Mouse (Mus musculus): ENCODE data around the gene Bcr.
A peak's percentile ranks its signal among the peaks of the same experiment; 100 is the strongest.

The Bcr gene

DNA sequence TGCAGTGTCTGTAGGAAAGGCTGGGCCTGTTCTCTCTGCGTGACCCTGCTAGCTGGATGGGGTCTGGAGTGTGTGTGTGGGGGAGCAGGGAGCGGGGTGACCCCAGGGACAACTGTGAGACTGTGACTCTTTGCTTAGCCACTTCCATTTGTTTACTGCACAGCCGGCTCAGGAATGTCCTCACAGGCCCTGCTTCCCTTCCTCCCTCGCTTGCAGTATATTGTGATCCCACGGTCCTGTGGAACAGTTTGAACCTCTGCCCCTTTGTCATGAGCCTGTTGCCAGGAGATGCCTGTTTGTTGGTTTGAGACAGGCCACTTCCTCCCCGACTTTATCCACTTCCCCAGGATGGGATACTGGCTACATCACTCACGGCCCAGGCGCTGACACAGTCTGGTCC lies 116.1 kb downstream of the Bcr start:
- DNase-seq (ENCODE audit: low read depth, low spot score) = no peak

DNA sequence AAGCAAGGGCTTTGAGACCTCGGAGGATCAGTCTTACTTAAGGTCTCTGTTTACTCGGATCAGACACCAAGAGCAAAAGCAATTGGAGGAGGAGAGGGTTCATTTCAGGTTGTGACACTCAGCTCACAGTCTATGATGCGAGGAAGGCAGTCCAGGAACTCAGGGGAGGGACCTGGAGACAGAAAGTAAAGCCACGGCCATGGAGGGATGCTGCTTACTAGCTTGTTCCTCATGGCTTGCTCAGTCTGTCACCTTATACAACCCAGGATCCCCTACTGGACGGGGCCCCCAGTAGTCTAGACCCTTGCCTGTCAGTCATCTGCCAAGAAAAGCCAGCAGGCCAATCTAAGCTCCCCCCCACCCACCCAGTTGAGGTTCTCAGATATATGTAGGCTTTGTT lies 118.5 kb downstream of the Bcr start:
- no peak for DNase-seq (ENCODE audit: low read depth, low spot score)

DNA sequence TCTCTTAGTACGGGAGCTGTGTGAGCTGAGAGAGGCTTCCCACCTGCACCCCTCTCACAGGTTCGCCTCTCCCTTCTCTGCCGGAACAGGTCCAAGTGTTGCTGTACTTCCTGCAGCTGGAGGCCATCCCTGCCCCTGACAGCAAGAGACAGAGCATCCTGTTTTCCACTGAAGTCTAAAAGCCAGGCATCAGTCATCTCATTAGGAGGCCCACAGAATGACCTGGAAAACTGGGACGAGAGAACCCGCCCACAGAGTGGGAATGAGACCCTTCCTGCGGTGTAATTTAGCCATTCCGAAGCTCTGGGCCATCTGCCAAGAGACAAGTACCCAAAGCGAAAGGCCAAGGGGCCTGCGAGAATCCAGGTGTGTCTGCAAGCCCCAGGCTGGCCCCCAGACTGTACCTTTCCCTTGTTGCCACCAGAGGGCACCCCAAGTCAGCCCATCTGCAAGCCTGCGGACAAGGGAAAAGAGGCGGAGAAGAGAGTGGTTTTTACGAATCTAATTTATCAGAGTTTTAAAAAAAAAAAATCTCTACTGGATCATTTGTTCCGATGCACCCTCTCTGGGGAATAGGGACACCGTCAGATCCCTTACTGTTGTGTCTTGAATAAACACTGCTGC lies 121.9 kb downstream of the Bcr start:
- peak; percentile 48 for DNase-seq (ENCODE audit: low read depth, low spot score)

- DNase-seq (ENCODE audit: low read depth, low spot score) = no peak
These were observed 124.4 kb downstream of the Bcr start for GRCm38 (mm10) chr10:75184826-75185225.

- no peak for DNase-seq (ENCODE audit: low read depth, low spot score)
These were observed 126.2 kb downstream of the Bcr start for GRCm38 (mm10) chr10:75186551-75186950.

DNA sequence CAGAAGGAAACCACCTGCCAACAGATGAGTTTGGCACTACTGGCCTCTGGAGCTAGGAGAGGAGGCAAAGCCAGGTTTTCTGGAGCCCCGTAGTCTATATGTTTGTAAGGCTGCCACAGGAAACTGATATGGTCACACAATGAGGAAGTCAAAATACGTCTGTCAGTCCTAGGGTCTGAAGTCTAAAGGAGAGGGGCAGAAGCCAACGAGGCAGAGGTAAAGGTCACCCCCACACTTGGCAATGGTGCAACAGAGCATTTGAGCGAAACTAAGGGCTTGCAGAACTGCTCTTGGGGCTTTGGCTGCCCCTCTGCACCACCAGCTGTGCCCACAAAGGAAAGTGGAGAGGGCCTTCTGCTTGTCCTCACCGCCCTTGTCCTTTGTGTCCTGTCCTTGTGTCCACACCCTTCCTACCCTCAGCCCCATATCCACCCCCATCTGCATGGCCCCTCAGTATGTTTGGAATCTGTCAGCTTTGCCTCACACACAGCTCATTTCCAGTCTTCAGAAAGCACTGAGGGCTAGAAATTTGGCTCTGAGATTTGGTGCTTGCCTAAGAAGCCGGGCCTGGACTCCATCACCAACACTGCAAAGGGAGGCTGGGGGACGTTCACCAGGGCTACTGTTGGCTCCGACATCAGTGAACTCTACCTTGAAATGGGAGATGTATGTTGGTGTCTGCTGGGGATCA lies 127.1 kb downstream of the Bcr start:
- DNase-seq (ENCODE audit: low read depth, low spot score) = no peak

DNA sequence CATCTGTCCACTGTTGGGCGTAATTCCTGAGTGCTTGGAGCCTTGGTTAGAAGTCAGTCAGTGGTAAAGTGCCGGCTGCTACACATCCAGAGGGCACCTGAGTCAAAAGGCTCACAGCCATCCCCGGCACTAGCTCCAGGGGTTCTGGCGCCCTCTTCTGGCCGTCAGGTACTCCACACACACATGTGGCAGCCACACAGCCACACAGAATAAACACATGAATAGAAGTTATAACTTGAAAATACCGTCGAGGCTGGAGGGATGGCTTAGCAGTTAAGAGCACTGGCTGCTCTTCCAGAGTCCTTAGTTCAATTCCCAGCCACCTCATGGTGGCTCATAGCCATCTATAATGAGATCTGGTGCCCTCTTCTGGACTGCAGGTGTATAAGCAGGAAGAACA lies 131.3 kb downstream of the Bcr start:
- DNase-seq (ENCODE audit: low read depth, low spot score) = no peak

GRCm38 (mm10) chr10:75197817-75198216 lies 137.4 kb downstream of the Bcr start:
- no peak for DNase-seq (ENCODE audit: low read depth, low spot score)

GRCm38 (mm10) chr10:75200733-75201132 lies 140.3 kb downstream of the Bcr start:
- no peak for DNase-seq (ENCODE audit: low read depth, low spot score)

DNA sequence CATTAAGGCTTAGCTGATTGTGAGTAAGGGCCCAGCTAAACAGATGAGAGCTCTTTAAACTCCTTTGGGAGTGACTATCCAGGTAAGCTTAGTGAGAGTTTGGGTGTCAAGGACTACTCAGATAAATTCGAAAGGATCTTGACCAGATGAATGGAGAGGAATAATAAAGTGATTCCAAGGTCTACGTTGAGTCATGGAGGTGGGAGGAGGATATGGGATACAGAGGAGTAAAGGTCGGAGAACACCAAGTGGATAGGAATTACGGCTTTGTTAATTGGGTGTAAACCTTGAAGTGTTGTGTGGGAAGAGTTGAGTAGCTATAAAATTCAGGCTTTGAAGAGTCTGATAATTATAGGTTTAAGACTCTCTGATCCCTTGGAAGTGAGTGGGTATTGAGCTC lies 145.8 kb downstream of the Bcr start:
- no peak for DNase-seq (ENCODE audit: low read depth, low spot score)

DNA sequence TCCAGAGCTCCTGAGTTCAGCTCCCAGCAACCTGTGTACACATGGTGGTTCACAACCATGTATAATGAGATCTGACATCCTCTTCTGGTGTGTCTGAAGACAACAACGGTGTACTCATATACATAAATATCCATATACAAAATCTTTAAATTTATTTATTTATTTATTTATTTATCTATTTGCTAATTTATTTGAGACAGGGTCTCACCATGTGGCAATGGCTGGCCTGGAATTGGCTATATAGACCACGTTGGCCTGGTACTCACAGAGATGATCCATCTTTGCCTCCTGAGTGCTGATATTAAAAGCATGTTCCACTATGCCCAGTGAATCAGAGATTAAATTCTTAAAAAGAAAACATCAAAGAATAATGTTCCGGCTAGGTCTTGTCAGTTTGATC lies 150.4 kb downstream of the Bcr start:
- no peak for DNase-seq (ENCODE audit: low read depth, low spot score)

GRCm38 (mm10) chr10:75211807-75212645 lies 151.6 kb downstream of the Bcr start, which contains the start of gene Specc1l:
Gene Specc1l (plus strand): TSS chr10:75212073.
- DNase-seq (ENCODE audit: low read depth, low spot score) = peak; percentile 90

- DNase-seq (ENCODE audit: low read depth, low spot score) = no peak
These were observed 152.6 kb downstream of the Bcr start for GRCm38 (mm10) chr10:75212981-75213380.

- no peak for DNase-seq (ENCODE audit: low read depth, low spot score)
These were observed 160.3 kb downstream of the Bcr start for GRCm38 (mm10) chr10:75220722-75221121.

DNA sequence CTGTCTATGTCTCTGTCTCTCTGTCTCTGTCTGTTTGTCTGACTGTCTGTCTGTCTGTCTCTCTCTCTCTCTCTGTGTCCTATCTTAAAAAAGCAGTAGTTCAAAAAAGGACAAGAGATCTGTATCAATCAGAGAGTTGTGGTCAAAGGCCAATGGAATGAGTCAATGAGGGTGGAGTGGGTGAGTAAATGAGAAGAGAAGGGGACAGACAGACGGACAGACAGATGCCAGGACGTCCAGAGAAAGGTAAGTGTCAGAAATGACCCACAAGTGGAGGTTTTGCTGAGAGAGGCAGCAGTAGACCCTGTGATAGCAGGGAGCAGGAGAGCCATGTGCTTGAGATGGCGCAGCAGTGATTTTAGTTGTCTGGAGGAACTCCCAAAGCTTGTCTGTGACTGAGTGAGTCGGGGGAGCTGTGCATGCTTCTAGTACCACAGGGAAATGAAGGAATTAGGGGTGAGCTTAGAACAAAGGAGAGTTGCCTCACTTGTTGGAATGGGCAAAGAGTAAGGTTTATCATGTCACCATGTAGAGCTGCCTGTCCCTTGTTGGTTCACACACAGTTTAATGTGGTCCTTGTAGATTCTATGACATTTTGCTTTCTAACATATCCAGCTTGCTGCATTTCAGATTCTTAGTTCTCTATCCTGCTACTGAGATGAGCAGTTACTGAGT lies 161.7 kb downstream of the Bcr start:
- DNase-seq (ENCODE audit: low read depth, low spot score) = no peak

DNA sequence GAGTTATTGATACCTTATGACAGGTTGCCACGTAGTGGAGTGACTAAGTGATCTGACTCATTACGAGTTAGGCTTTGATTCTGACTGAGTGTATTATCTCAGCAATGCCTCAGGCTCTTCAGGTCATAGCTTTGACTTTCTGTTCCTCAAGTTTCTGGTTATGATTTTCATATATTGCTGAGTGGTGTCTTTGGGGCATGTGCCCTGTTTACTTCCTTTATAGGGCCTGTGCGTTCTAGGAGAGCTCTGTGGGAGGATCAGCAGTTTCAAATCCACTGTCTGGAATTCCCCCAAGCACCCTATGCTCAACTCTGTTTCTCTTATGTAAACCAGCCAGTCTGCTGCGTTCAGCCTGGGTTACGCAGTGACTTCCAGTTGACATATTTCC lies 162.2 kb downstream of the Bcr start:
- no peak for DNase-seq (ENCODE audit: low read depth, low spot score)

- DNase-seq (ENCODE audit: low read depth, low spot score) = no peak
These were observed 163.8 kb downstream of the Bcr start for GRCm38 (mm10) chr10:75224154-75224553.

DNA sequence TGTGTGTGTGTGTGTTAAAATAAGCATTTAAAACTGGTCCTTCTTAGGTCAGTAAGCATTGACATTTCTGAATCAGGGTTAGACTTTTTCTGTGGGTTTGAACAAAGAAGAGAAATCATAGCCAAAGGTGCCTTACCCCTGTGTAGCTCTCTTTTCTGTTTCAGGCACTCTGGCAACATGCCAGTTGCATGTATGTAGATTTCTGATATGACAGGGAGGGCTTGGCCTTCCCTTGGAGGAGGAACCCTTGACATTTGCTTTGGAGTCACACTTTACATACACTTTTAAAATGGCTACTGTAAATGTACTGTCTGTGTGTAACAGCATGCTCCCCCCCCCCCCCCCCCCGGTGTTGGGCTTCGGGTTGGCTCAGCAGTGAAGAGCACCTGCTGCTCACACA lies 164.2 kb downstream of the Bcr start:
- DNase-seq (ENCODE audit: low read depth, low spot score) = no peak

DNA sequence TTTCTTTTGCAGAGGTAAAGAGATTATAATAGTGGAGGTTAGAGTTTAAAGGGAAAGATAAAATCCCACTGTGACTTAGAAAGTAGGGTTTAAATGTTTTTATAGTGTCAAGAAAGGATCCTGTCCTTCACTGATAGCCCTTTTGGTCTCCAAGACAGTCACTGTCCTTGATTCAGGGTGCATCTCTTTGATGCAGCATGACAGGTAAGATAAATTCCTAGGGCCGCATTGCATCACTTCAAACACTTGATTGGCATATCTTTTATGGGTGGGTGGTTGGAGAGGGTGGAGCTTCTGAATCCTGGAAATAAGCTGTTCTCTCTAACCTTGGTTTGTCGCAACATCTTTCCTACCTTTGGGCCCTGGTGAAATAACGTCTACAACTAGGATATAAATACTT lies 167.0 kb downstream of the Bcr start:
- no peak for DNase-seq (ENCODE audit: low read depth, low spot score)

DNA sequence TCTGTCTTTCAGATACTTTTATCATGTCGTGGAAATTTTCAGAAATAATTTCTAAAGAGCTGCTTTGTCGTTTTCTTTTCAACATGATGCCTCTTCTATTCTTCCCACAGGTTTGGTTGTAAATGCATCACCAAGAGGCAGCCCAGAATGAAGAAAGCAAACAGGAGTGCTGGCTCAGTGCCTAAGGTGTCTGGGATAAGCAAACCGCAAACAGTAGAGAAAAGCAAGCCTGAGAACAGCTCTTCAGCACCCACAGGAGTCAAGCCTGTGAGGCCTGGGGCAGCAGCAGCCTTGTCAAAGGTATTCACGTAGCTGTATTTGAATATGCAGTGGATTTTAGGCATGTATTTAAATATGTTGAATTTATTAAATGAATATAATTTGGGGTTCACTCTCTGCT lies 170.2 kb downstream of the Bcr start:
- no peak for DNase-seq (ENCODE audit: low read depth, low spot score)

- DNase-seq (ENCODE audit: low read depth, low spot score) = no peak
These were observed 171.5 kb downstream of the Bcr start for GRCm38 (mm10) chr10:75231876-75232275.

DNA sequence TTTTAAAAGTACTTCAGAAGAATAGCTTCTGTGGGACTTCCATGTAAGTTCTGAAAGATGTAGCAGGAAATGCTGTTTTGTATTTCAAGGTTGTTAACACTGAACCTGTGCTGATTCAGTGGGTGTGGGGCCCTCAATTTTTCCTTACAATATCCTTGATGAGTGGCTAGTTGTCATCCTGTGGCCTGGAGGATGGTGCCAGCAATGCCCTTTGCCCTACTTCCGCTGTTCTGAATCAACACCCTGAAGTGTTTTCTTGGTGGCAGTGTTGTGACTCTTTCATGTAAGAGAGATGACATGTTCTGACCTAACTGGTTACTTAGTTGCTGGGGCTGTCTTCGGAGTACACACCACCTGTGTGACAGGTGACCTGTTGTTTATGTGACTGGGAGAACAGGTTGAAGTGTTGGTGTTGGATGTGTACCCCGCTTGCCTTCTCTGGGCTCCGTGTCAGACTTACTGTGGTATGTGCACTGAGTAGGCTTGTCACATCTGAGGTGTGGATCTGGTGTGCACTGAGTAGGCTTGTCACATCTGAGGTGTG lies 172.3 kb downstream of the Bcr start:
- DNase-seq (ENCODE audit: low read depth, low spot score) = no peak
